Mouse (Mus musculus): Measurements from ENCODE around the gene Natd1. TPM values are rescaled to one million over a fixed set of nuclear protein-coding genes. Genes with fewer than 3 reads are reported as not detected.

Natd1 gene
- total RNA-seq, 1 experiment from 2014 or later: 3.0 TPM

DNA sequence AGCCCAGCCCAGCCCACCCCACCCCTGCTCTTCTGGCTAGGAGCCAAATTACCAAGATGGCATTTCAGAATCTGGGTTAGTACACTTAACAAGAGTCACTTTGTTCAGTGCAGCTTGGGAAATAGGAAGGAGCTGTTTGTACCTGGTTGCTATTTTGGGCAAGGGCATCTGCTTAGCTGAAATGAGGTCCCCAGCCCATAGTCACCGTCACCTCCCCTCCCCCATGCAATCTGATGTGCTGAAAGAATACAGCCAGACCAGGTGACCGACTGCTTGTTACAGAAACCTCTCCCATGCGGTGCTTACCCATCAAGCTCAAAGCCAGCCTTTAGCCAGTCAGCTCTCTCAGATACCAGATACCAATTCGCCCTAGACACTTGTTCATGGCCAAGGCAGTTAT, 51.4 kb downstream of the Natd1 start:
- no peak for ATAC-seq (replicated peaks; ENCODE audit: insufficient number of reproducible peaks, low FRiP score, low TSS enrichment, poor library complexity, severe bottlenecking)

DNA sequence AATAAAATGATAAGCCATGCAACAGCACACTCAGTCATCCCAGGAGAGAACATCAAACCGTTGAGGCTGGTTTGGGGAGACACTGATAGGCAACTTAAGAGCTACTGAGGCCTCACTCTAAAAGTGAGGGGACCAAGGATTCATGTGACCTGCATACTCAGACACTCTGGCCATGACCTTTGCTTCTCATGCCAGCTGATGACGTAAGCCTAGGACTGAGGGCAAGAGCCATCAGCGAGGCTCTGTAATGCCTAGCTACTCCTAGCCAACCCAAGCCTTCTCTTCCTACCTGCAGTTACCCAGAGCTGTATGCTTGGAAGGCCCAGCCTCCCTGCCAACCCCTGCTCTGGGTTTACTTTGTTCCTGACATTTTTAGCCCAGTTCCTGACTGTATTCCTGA, 52.6 kb downstream of the Natd1 start:
- no peak for ATAC-seq (replicated peaks; ENCODE audit: insufficient number of reproducible peaks, low FRiP score, low TSS enrichment, poor library complexity, severe bottlenecking)

DNA sequence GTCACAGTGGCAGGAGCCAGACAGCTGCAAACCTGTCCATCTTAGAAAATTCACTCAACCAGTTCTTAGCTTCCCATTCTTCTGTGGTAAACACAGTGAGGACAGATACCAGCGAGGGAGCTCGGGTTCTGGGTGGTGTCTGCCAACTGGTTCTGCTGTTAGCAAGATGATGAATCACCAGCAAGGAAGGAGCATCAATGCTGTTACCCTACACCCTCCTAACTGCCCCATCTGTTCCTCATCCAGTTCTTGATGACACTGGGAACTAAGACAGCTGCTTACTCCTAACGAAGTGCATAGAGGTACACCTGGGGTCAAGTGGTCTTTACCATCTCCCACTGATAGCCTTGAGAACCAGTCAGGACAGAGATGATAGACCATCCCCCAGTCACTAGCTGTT, 58.0 kb downstream of the Natd1 start:
- no peak for ATAC-seq (replicated peaks; ENCODE audit: insufficient number of reproducible peaks, low FRiP score, low TSS enrichment, poor library complexity, severe bottlenecking)

Other genes starting within 250 kb of the Natd1 start
- 5.3 to 8.3 TPM (median 5.3 TPM) in 3 replicates for gene Llgl1, start 215.0 kb downstream of the Natd1 start, total RNA-seq (2017)
- 279 to 316 TPM (median 279 TPM) in 3 replicates for gene Flii, start 187.5 kb downstream of the Natd1 start, total RNA-seq (2017)
- 7.8 to 17.2 TPM (median 10.3 TPM) in 3 replicates for gene Mief2, start 186.4 kb downstream of the Natd1 start, total RNA-seq (2017)
- 13.7 to 17.6 TPM (median 15.4 TPM) in 3 replicates for gene Top3a, start 137.4 kb downstream of the Natd1 start, total RNA-seq (2017)
- gene Smcr8, start 137.2 kb downstream of the Natd1 start, total RNA-seq (2017): 13.8 to 29.7 TPM (median 16.2 TPM) in 3 replicates
- gene Shmt1, start 103.0 kb downstream of the Natd1 start, total RNA-seq (2017): 0.58 to 7.1 TPM (median 3.8 TPM) in 3 replicates
- gene Dhrs7b, start 84.1 kb downstream of the Natd1 start, total RNA-seq (2017): 13.4 to 21.7 TPM (median 18.0 TPM) in 3 replicates
- gene Tmem11, start 35.5 kb downstream of the Natd1 start, total RNA-seq (2017): 37.3 to 47.4 TPM (median 46.5 TPM) in 3 replicates
- gene Map2k3, start 17.3 kb upstream of the Natd1 start, total RNA-seq (2017): 22.4 to 28.9 TPM (median 27.8 TPM) in 3 replicates
- not detected in 3 replicates for gene Kcnj12, start 107.8 kb upstream of the Natd1 start, total RNA-seq (2017)
- 39.9 to 75.6 TPM (median 53.5 TPM) in 3 replicates for gene Tnfrsf13b, start 212.0 kb upstream of the Natd1 start, total RNA-seq (2017)